Mouse (Mus musculus): Measurements from ENCODE around the gene H2-Q7.
"Not testable (repeated sequence)": the region's sequence is repeated elsewhere in the genome, so short reads cannot be mapped to it uniquely, and the experiment has no call there.

DNA sequence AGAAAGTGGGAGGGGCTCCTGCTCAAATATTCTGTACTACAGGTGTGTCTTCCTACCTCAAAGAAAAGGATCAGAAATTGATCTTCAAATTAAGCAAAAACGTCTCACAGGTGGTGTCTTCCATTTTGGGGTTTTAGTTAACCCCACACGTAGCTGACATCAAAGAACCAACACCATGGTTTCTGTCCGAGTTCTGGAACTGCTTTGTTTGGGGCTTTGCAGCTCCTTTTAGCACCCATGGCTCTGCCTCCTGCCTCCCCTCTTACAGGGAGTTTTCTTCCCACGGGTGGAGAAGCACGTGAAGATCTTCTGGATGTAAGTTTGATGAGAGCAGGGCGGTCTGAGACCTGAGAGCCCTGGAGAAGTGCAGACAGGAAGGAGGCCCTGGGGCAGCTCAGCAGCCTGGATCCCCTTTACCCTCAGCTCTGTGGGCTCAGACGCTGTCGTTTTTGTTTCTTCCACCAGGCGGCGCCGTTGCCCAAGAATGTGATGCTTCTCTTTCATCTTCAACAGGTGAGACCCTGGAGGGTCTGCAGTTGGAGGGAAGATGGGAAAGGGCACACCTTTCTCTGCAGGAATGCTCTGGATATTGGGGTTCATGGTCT is 18.6 kb upstream of the H2-Q7 start:
- TF ChIP-seq EP300 (IDR thresholded peaks at IDR 0.05): not testable (repeated sequence)
- peak; percentile 77 for TF ChIP-seq CTCF (IDR thresholded peaks at IDR 0.05)
